Mouse (Mus musculus) limb, embryonic 13.5 days (tissue): Measurements from ENCODE around the gene Lrrc23. TPM values are rescaled to one million over a fixed set of nuclear protein-coding genes. Genes with fewer than 3 reads are reported as not detected.

Source experiments
- ATAC-seq: fragments of 200-750 bp; cut with Nextera tagmentation; 2 replicates; pipeline ENCODE4 v1.8.0; 2017; ENCODE audit warnings: low read depth, moderate number of reproducible peaks, moderate TSS enrichment; ENCODE audit not compliant: low FRiP score
- H3K27ac ChIP-seq: fragments of 300-500 bp; sonication (generic); 2 replicates; pipeline ENCODE4 v1.5.1; 2015; ENCODE audit warnings: inconsistent platforms, mild to moderate bottlenecking, moderate library complexity
- H3K27me3 ChIP-seq: fragments of 300-500 bp; sonication (generic); 2 replicates; pipeline ENCODE4 v1.6.1; 2015; ENCODE audit warnings: mild to moderate bottlenecking, inconsistent platforms
- H3K36me3 ChIP-seq: fragments of 300-500 bp; sonication (generic); 2 replicates; pipeline ENCODE4 v1.6.1; 2015; ENCODE audit warnings: inconsistent platforms, mild to moderate bottlenecking, moderate library complexity
- H3K4me1 ChIP-seq: fragments of 300-500 bp; sonication (generic); 2 replicates; pipeline ENCODE4 v1.6.1; 2015; ENCODE audit warnings: inconsistent platforms
- H3K4me2 ChIP-seq: fragments of 300-500 bp; sonication (generic); replicated peaks from 2 replicates; pipeline ENCODE4 v1.6.1; 2015; ENCODE audit warnings: inconsistent platforms, mild to moderate bottlenecking, moderate library complexity
- H3K4me3 ChIP-seq: fragments of 300-500 bp; sonication (generic); 2 replicates; pipeline ENCODE4 v1.5.1; 2015; ENCODE audit warnings: moderate library complexity, mild to moderate bottlenecking, inconsistent platforms
- H3K9ac ChIP-seq: fragments of 300-500 bp; sonication (generic); 2 replicates; pipeline ENCODE4 v1.6.1; 2015; ENCODE audit warnings: mild to moderate bottlenecking, inconsistent platforms
- H3K9me3 ChIP-seq: fragments of 300-500 bp; sonication (generic); 2 replicates; pipeline ENCODE4 v1.6.1; 2016; ENCODE audit warnings: inconsistent platforms
- WGBS: fragments of 180-500 bp; shearing (Covaris S2); methylation state at CpG from one replicate; pipeline ENCODE4 v1.1.7; 2015; 5-methylcytosine and 5-hydroxymethylcytosine counted together
- polyA plus RNA-seq: library from polyadenylated mRNA; unstranded; fragments of >200 nt; fragmentation: Nextera tagmentation; extraction: Ambion mirVana; gene quantifications from 2 replicates; pipeline ENCODE4 v1.2.1, GENCODE M21; 2015

Lrrc23 gene
- polyA plus RNA-seq, 1 experiment from 2014 or later, result 0.59 TPM

- no peak for ATAC-seq
- Histone ChIP-seq H3K27me3 (no peaks in the 10 kb centered on the region), H3K4me3 (no peak overlapping the region), H3K4me2 (no peak overlapping the region), H3K9ac (no peak overlapping the region), H3K36me3 (no peaks in the 10 kb centered on the region), H3K4me1 (peaks cover 5% of the 10 kb centered on the region), H3K9me3 (no peaks in the 10 kb centered on the region), H3K27ac (no peak overlapping the region)
- WGBS, result 51% methylated on average over 8 of the region's 8 CpGs
Measured at GRCm38 (mm10) chr6:124786756-124787420, 7.4 kb upstream of the Lrrc23 start.

- no peaks in the 10 kb centered on the region for H3K36me3 ChIP-seq
- 18% methylated on average over 6 of the region's 6 CpGs for WGBS
- no peak for ATAC-seq
- peaks cover 18% of the 10 kb centered on the region for H3K4me1 ChIP-seq
- H3K27ac ChIP-seq, result no peak overlapping the region
- H3K4me2 ChIP-seq, result peak overlapping the region; percentile 42
- peak overlapping the region; percentile 15; the same call in 1 of the 2 replicates for H3K4me3 ChIP-seq
- peaks cover 8% of the 10 kb centered on the region; the same call in 1 of the 2 replicates for H3K27me3 ChIP-seq
- H3K9me3 ChIP-seq, result no peaks in the 10 kb centered on the region
- H3K9ac ChIP-seq, result 0 out of 2 replicates have a peak overlapping the region, but pooled peaks have one; percentile 25
Measured at GRCm38 (mm10) chr6:124782436-124782835, 2.9 kb upstream of the Lrrc23 start.

GRCm38 (mm10) chr6:124780917-124781316, 1.4 kb upstream of the Lrrc23 start:
- Histone ChIP-seq H3K27me3 (peaks cover 8% of the 10 kb centered on the region; the same call in 1 of the 2 replicates), H3K4me3 (no peak overlapping the region), H3K36me3 (no peaks in the 10 kb centered on the region), H3K9ac (no peak overlapping the region), H3K9me3 (no peaks in the 10 kb centered on the region), H3K27ac (no peak overlapping the region), H3K4me2 (no peak overlapping the region), H3K4me1 (peaks cover 18% of the 10 kb centered on the region)
- 81% methylated on average over 7 of the region's 7 CpGs for WGBS
- no peak for ATAC-seq

GRCm38 (mm10) chr6:124779984-124780416, 473 bp upstream of the Lrrc23 start:
- Histone ChIP-seq H3K9me3 (no peaks in the 10 kb centered on the region), H3K4me2 (peak overlapping the region; percentile 71), H3K9ac (peak overlapping the region; percentile 51; the same call in 1 of the 2 replicates), H3K27ac (no peak overlapping the region), H3K27me3 (peaks cover 8% of the 10 kb centered on the region; the same call in 1 of the 2 replicates), H3K36me3 (no peaks in the 10 kb centered on the region), H3K4me1 (peaks cover 18% of the 10 kb centered on the region), H3K4me3 (peak overlapping the region; percentile 39)
- ATAC-seq, result no peak
- under 1% methylated on average over 10 of the region's 10 CpGs for WGBS

GRCm38 (mm10) chr6:124770511-124770910, 9.0 kb downstream of the Lrrc23 start:
- no peak for ATAC-seq
- H3K27ac ChIP-seq, result no peak overlapping the region
- H3K4me3 ChIP-seq, result no peak overlapping the region
- H3K4me1 ChIP-seq, result peaks cover 23% of the 10 kb centered on the region
- H3K9me3 ChIP-seq, result no peaks in the 10 kb centered on the region
- H3K36me3 ChIP-seq, result no peaks in the 10 kb centered on the region
- H3K9ac ChIP-seq, result no peak overlapping the region
- 85% methylated on average over 15 of the region's 15 CpGs for WGBS
- H3K4me2 ChIP-seq, result no peak overlapping the region
- peaks cover 45% of the 10 kb centered on the region for H3K27me3 ChIP-seq

- peaks cover 23% of the 10 kb centered on the region for H3K4me1 ChIP-seq
- ATAC-seq, result no peak
- peaks cover 45% of the 10 kb centered on the region for H3K27me3 ChIP-seq
- peak overlapping the region; percentile 90 for H3K4me2 ChIP-seq
- H3K9me3 ChIP-seq, result no peaks in the 10 kb centered on the region
- H3K27ac ChIP-seq, result no peak overlapping the region
- H3K9ac ChIP-seq, result peak overlapping the region; percentile 74
- 65% methylated on average over 7 of the region's 7 CpGs for WGBS
- H3K36me3 ChIP-seq, result no peaks in the 10 kb centered on the region
- peak overlapping the region; percentile 60 for H3K4me3 ChIP-seq
Measured at GRCm38 (mm10) chr6:124770013-124770412, 9.5 kb downstream of the Lrrc23 start.

- WGBS, result 1% methylated on average over 48 of the region's 54 CpGs
- H3K4me3 ChIP-seq, result peak within 1 kb of the TSS; percentile 60
- peak within 1 kb of the TSS; percentile 90 for H3K4me2 ChIP-seq
- peaks cover 49% of the 10 kb centered on the region for H3K27me3 ChIP-seq
- H3K4me1 ChIP-seq, result peaks cover 23% of the 10 kb centered on the region
- H3K36me3 ChIP-seq, result no peaks in the 10 kb centered on the region
- H3K9me3 ChIP-seq, result no peaks in the 10 kb centered on the region
- ATAC-seq, result peak; percentile 67
- H3K27ac ChIP-seq, result no peak within 1 kb of the TSS
- peak within 1 kb of the TSS; percentile 74 for H3K9ac ChIP-seq
Measured at GRCm38 (mm10) chr6:124769101-124769765, 10.3 kb downstream of the Lrrc23 start, which contains the start of gene Eno2. Eno2 (minus strand) TSS chr6:124769673.

GRCm38 (mm10) chr6:124768704-124769044, 10.9 kb downstream of the Lrrc23 start:
- H3K4me3 ChIP-seq, result peak overlapping the region; percentile 60
- peaks cover 54% of the 10 kb centered on the region for H3K27me3 ChIP-seq
- no peak overlapping the region for H3K27ac ChIP-seq
- H3K4me2 ChIP-seq, result peak overlapping the region; percentile 90
- WGBS, result 7% methylated on average over 9 of the region's 9 CpGs
- H3K4me1 ChIP-seq, result peaks cover 23% of the 10 kb centered on the region
- peak overlapping the region; percentile 74; the same call in 1 of the 2 replicates for H3K9ac ChIP-seq
- ATAC-seq, result no peak
- H3K36me3 ChIP-seq, result no peaks in the 10 kb centered on the region
- H3K9me3 ChIP-seq, result no peaks in the 10 kb centered on the region

- H3K4me1 ChIP-seq, result peaks cover 23% of the 10 kb centered on the region
- ATAC-seq, result no peak
- H3K9me3 ChIP-seq, result no peaks in the 10 kb centered on the region
- WGBS, result 26% methylated on average over 19 of the region's 19 CpGs
- H3K4me2 ChIP-seq, result peak overlapping the region; percentile 90
- no peak overlapping the region for H3K27ac ChIP-seq
- peaks cover 56% of the 10 kb centered on the region for H3K27me3 ChIP-seq
- H3K9ac ChIP-seq, result peak overlapping the region; percentile 74; the same call in 1 of the 2 replicates
- no peaks in the 10 kb centered on the region for H3K36me3 ChIP-seq
- H3K4me3 ChIP-seq, result peak overlapping the region; percentile 60
Measured at GRCm38 (mm10) chr6:124767920-124768703, 11.4 kb downstream of the Lrrc23 start.

- peaks cover 23% of the 10 kb centered on the region for H3K4me1 ChIP-seq
- 39% methylated on average over 4 of the region's 4 CpGs for WGBS
- no peak overlapping the region for H3K9ac ChIP-seq
- no peaks in the 10 kb centered on the region for H3K9me3 ChIP-seq
- ATAC-seq, result no peak
- H3K27me3 ChIP-seq, result peaks cover 61% of the 10 kb centered on the region
- no peak overlapping the region for H3K27ac ChIP-seq
- H3K4me2 ChIP-seq, result peak overlapping the region; percentile 90; the same call in 1 of the 2 replicates
- H3K36me3 ChIP-seq, result no peaks in the 10 kb centered on the region; the same call in 1 of the 2 replicates
- H3K4me3 ChIP-seq, result no peak overlapping the region
Measured at GRCm38 (mm10) chr6:124767536-124767919, 12.0 kb downstream of the Lrrc23 start.

GRCm38 (mm10) chr6:124765951-124766350, 13.6 kb downstream of the Lrrc23 start:
- Histone ChIP-seq H3K27me3 (peaks cover 69% of the 10 kb centered on the region), H3K4me2 (no peak overlapping the region), H3K9me3 (no peaks in the 10 kb centered on the region), H3K27ac (no peak overlapping the region), H3K9ac (no peak overlapping the region), H3K36me3 (no peaks in the 10 kb centered on the region; the same call in 1 of the 2 replicates), H3K4me3 (no peak overlapping the region), H3K4me1 (peaks cover 23% of the 10 kb centered on the region)
- ATAC-seq, result no peak
- 82% methylated on average over 7 of the region's 7 CpGs for WGBS
